Mouse (Mus musculus) bone marrow, adult 2 months (tissue): ENCODE measurements around the gene Ttc32. TPM values are rescaled to one million over a fixed set of nuclear protein-coding genes. Genes with fewer than 3 reads are reported as not detected.

Experiments used
- H3K27ac ChIP-seq: fragments of 200-500 bp; 2 replicates; pipeline ENCODE4 v1.5.1; 2012; ENCODE audit warnings: low read depth, mild to moderate bottlenecking, control low read depth, inconsistent platforms, low read length; ENCODE audit not compliant: control insufficient read depth, poor library complexity, insufficient read depth
- H3K4me1 ChIP-seq: fragments of 200-500 bp; 2 replicates; pipeline ENCODE4 v1.6.1; 2011; ENCODE audit warnings: low read length; ENCODE audit not compliant: control insufficient read depth, insufficient read depth
- H3K4me3 ChIP-seq: fragments of 200-500 bp; replicated peaks from 2 replicates; pipeline ENCODE3; 2011; ENCODE audit warnings: mild to moderate bottlenecking, low read depth, low read length, control low read depth; ENCODE audit not compliant: control insufficient read depth
- CTCF ChIP-seq: fragments of 200-500 bp; IDR thresholded peaks from 2 replicates; pipeline ENCODE4 v1.5.1; 2011; ENCODE audit warnings: low read length, control low read depth; ENCODE audit not compliant: control insufficient read depth, insufficient read depth
- POLR2A ChIP-seq: fragments of 200-500 bp; IDR thresholded peaks from 2 replicates; pipeline ENCODE4 v1.6.1; 2011; ENCODE audit warnings: low read depth, mild to moderate bottlenecking, control low read depth, low read length, borderline replicate concordance; ENCODE audit not compliant: control insufficient read depth
- WGBS: fragments of 180-500 bp; shearing (Covaris S2); methylation state at CpG from one replicate; pipeline ENCODE4 v1.1.7; 2018; 5-methylcytosine and 5-hydroxymethylcytosine counted together
- polyA plus RNA-seq: library from polyadenylated mRNA; stranded (reverse); fragments of >200 nt; gene quantifications from 2 replicates; pipeline ENCODE4 v1.2.4, GENCODE M21; 2011; ENCODE audit warnings: low replicate concordance; ENCODE audit not compliant: missing spikeins, insufficient read depth, insufficient read length

The Ttc32 gene
- polyA plus RNA-seq, 1 experiment: 1.9 TPM

DNA sequence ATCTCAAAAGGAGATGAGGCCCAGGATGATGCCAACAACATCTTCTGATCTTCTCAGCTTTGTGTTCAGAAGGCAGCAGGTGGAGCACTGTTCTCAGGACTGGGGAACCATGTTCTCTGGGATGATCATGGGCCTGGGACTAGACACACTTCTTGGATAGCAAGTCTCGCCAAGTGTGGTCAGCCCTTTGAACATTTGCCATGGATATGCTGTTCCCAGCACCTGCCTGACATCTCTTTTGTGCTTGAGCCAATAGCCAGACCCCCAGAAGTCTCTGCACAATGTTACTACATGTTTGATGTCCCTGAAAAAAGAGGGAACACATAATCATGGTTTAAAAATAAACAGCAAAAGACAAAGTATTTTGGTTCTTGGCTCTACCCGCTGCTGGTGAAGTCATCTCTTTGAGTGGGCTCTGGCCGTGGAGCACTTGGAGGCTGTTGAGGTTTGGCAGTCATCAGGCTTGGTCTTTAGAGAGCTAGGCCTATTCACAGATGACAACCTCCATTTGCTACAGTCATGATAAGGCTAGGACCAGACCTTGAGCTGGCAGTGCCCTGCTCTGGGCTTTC lies 47.8 kb downstream of the Ttc32 start:
- 83% methylated on average over 3 of the region's 3 CpGs for WGBS
- Histone ChIP-seq H3K4me1 (no peaks in the 10 kb centered on the region), H3K27ac (no peak overlapping the region), H3K4me3 (no peak overlapping the region)
- TF ChIP-seq CTCF (no peak), POLR2A (no peak)

DNA sequence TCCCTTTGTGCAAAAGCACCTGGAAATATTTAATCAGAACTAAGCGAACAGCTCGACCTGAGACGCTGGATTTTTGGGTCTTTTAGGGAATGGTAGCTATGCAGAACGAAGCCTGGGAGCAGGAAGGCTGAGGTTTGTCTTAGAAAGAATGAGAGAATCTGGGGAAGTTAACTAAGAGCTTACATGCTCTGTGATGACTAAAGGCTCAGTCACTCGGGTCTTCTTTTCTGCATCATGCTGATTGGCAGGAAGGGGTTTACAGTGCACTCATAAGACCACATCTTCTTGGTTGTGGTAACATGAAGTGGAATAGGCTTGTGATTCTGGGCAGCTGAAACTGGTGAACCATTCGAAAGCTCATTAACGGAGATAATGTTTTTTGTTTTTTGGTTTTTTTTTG lies 60.4 kb downstream of the Ttc32 start:
- no peak for TF ChIP-seq POLR2A
- TF ChIP-seq CTCF: no peak
- Histone ChIP-seq H3K4me3 (no peak overlapping the region), H3K27ac (no peak overlapping the region), H3K4me1 (no peaks in the 10 kb centered on the region)
- 75% methylated on average over 7 of the region's 7 CpGs for WGBS

Other genes with a start within 250 kb of the Ttc32 start
- gene Laptm4a, start 108.3 kb upstream of the Ttc32 start, polyA plus RNA-seq: 67.6 and 132 TPM in 2 replicates
- 0.67 TPM in 1 of 2 replicates, not detected in the other for gene Matn3, start 82.1 kb upstream of the Ttc32 start, polyA plus RNA-seq
- gene Wdr35, start 56.1 kb upstream of the Ttc32 start, polyA plus RNA-seq: 1.3 and 7.5 TPM in 2 replicates